Mouse (Mus musculus): ENCODE results near the gene Mob3b.
A peak's percentile ranks its signal among the peaks of the same experiment; 100 is the strongest.

Gene Mob3b

GRCm38 (mm10) chr4:35112452-35112851 is 44.8 kb downstream of the Mob3b start:
- DNase-seq = no peak

GRCm38 (mm10) chr4:35105115-35105773 is 52.0 kb downstream of the Mob3b start:
- DNase-seq = no peak

- DNase-seq = no peak
Measured at GRCm38 (mm10) chr4:35101201-35101600, 56.1 kb downstream of the Mob3b start.

GRCm38 (mm10) chr4:35099865-35100780 is 57.2 kb downstream of the Mob3b start:
- peak; percentile 80 for DNase-seq

- DNase-seq = no peak
Measured at GRCm38 (mm10) chr4:35099210-35099864, 57.9 kb downstream of the Mob3b start.

GRCm38 (mm10) chr4:35098552-35098951 is 58.7 kb downstream of the Mob3b start:
- DNase-seq = no peak

GRCm38 (mm10) chr4:35096226-35097175 is 60.8 kb downstream of the Mob3b start:
- peak; percentile 51 for DNase-seq

- no peak for DNase-seq
Measured at GRCm38 (mm10) chr4:35092457-35092856, 64.8 kb downstream of the Mob3b start.

- DNase-seq = no peak
Measured at GRCm38 (mm10) chr4:35091157-35091784, 66.0 kb downstream of the Mob3b start.

- DNase-seq = peak; percentile 46
Measured at GRCm38 (mm10) chr4:35089321-35090316, 67.7 kb downstream of the Mob3b start.

- no peak for DNase-seq
Measured at GRCm38 (mm10) chr4:35086067-35086700, 71.1 kb downstream of the Mob3b start.

- no peak for DNase-seq
Measured at GRCm38 (mm10) chr4:35084060-35084459, 73.2 kb downstream of the Mob3b start.

GRCm38 (mm10) chr4:35082476-35083114 is 74.7 kb downstream of the Mob3b start:
- DNase-seq = no peak

- no peak for DNase-seq
Measured at GRCm38 (mm10) chr4:35080285-35080684, 77.0 kb downstream of the Mob3b start.

GRCm38 (mm10) chr4:35068739-35069138 is 88.5 kb downstream of the Mob3b start:
- no peak for DNase-seq

GRCm38 (mm10) chr4:35066163-35066562 is 91.1 kb downstream of the Mob3b start:
- no peak for DNase-seq

- DNase-seq = no peak
Measured at GRCm38 (mm10) chr4:35065075-35065838, 92.0 kb downstream of the Mob3b start.

GRCm38 (mm10) chr4:35063146-35063719 is 94.1 kb downstream of the Mob3b start:
- DNase-seq = no peak

Measured in lung, postnatal 14 days (tissue).